Mouse (Mus musculus) E14TG2a.4 (cell line): Measurements from ENCODE around the gene Dab1.

Source experiments
- CTCF ChIP-seq: conservative IDR thresholded peaks from 2 replicates; pipeline ENCODE4 v1.5.1; 2014; ENCODE audit warnings: low read length
- NANOG ChIP-seq: IDR thresholded peaks from 2 replicates; pipeline ENCODE4 v1.6.1; 2014; ENCODE audit warnings: borderline replicate concordance, low read length, mixed read lengths
- POU5F1 ChIP-seq: IDR thresholded peaks from 2 replicates; pipeline ENCODE4 v1.6.1; 2014; ENCODE audit warnings: low read length, borderline replicate concordance

GRCm38 (mm10) chr4:104438730-104439129 is 819.6 kb downstream of the Dab1 start:
- no peak for TF ChIP-seq CTCF
- TF ChIP-seq POU5F1 = no peak
- no peak for TF ChIP-seq NANOG
